Comparison of ENCODE assay signal across 21 mouse cellular contexts in the genomic region with DNA sequence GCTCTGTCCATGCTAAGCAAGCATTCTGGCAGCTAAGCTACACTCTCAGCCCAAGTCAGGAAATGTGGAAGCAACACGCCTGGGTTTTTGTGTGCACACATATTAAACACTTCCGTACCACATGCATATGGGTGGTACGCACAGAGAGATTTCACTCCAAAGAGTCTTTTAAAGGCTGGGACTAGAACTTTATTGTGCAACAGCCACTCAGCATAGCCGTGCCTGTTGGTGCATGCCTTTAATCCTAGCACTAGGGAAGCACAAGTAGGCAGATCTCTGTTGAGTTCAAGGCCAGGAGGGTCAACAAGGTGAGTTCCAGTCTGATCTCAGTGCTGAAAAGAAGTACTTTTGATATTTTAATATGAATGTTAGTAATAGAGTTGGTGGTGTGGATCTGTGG. TPM values are rescaled to one million over a fixed set of nuclear protein-coding genes. Genes with fewer than 3 reads are reported as not detected.
A peak's percentile ranks its signal among the peaks of the same experiment; 100 is the strongest.
DNase-seq lines count a peak whose midpoint lies in the region; ATAC-seq and TF ChIP-seq lines count a peak whose summit lies in the region.
"Had no signal": no experiment of that assay in that cellular context is flagged by ENCODE, and none has a peak within 500 bp of the region (broad histone marks: within the 10 kb centered on the region; RNA-seq: fewer than 3 reads in every experiment).

No protein-coding gene starts in this region.

- no peak for TF ChIP-seq EP300 in lung, postnatal 0 days (IDR thresholded peaks at IDR 0.05)
- TF ChIP-seq EP300 in stomach, postnatal 0 days (optimal IDR thresholded peaks at IDR 0.05) = no peak

- H3K27me3 ChIP-seq in lung, postnatal 0 days (replicated peaks; ENCODE audit: insufficient read depth, low read length) = no peaks in the 10 kb centered on the region
- no peaks in the 10 kb centered on the region for H3K27me3 ChIP-seq in stomach, embryonic 16.5 days (ENCODE audit: control insufficient read depth, insufficient read depth, low read length)
- H3K27me3 ChIP-seq in stomach, postnatal 0 days (ENCODE audit: control insufficient read depth, insufficient read depth, low read length) = no peaks in the 10 kb centered on the region
- H3K27me3 ChIP-seq in kidney, embryonic 14.5 days (ENCODE audit: control insufficient read depth, insufficient read depth, low read length) = no peaks in the 10 kb centered on the region
- H3K27me3 ChIP-seq: embryonic facial prominence, embryonic 13.5 days; embryonic facial prominence, embryonic 15.5 days; forebrain, embryonic 13.5 days; forebrain, embryonic 15.5 days had no signal

- peak; percentile 47 for ATAC-seq in lung, postnatal 0 days
- ATAC-seq in stomach, embryonic 16.5 days (ENCODE audit: insufficient read depth, low FRiP score) = no peak
- ATAC-seq in stomach, postnatal 0 days (ENCODE audit: low FRiP score, low TSS enrichment) = no peak
- no peak for ATAC-seq in kidney, embryonic 14.5 days (ENCODE audit: low FRiP score, low TSS enrichment)
- ATAC-seq: forebrain, embryonic 13.5 days; forebrain, embryonic 15.5 days had no signal

- no peak overlapping the region for H3K4me3 ChIP-seq in lung, postnatal 0 days (ENCODE audit: low read depth, low read length)
- no peak overlapping the region for H3K4me3 ChIP-seq in lung, adult 2 months (replicated peaks; ENCODE audit: extremely low read depth, low read depth, low read length)
- no peak overlapping the region for H3K4me3 ChIP-seq in stomach, embryonic 16.5 days (replicated peaks; ENCODE audit: low read length)
- H3K4me3 ChIP-seq in stomach, postnatal 0 days (ENCODE audit: low read depth, low read length) = no peak overlapping the region
- H3K4me3 ChIP-seq in kidney, embryonic 14.5 days (ENCODE audit: low read length) = no peak overlapping the region
- H3K4me3 ChIP-seq: embryonic facial prominence, embryonic 13.5 days; embryonic facial prominence, embryonic 15.5 days; erythroblast, embryonic 14.5 days; forebrain, embryonic 13.5 days; forebrain, embryonic 15.5 days had no signal

- no peaks in the 10 kb centered on the region for H3K4me1 ChIP-seq in lung, postnatal 0 days (ENCODE audit: insufficient read depth, low read depth, low read length)
- H3K4me1 ChIP-seq in lung, adult 2 months (ENCODE audit: control insufficient read depth, insufficient read depth, low read length) = no peaks in the 10 kb centered on the region
- H3K4me1 ChIP-seq in stomach, embryonic 16.5 days (ENCODE audit: control insufficient read depth, insufficient read depth, low read length) = no peaks in the 10 kb centered on the region
- no peaks in the 10 kb centered on the region for H3K4me1 ChIP-seq in stomach, postnatal 0 days (replicated peaks; ENCODE audit: control insufficient read depth, insufficient read depth)
- H3K4me1 ChIP-seq in kidney, embryonic 14.5 days (ENCODE audit: control insufficient read depth, insufficient read depth, low read length) = no peaks in the 10 kb centered on the region

- 57% methylated on average over 4 of the region's 4 CpGs for WGBS in lung, postnatal 0 days
- 76% methylated on average over 4 of the region's 4 CpGs for WGBS in lung, adult 2 months
- 80% methylated on average over 4 of the region's 4 CpGs for WGBS in stomach, embryonic 16.5 days
- 79% methylated on average over 4 of the region's 4 CpGs for WGBS in stomach, postnatal 0 days
- 92% methylated on average over 4 of the region's 4 CpGs for WGBS in kidney, embryonic 14.5 days

- no peak overlapping the region for H3K9ac ChIP-seq in lung, postnatal 0 days (replicated peaks; ENCODE audit: low read depth)
- no peak overlapping the region for H3K9ac ChIP-seq in stomach, embryonic 16.5 days (ENCODE audit: low read length)
- no peak overlapping the region for H3K9ac ChIP-seq in stomach, postnatal 0 days (ENCODE audit: low read length)
- no peak overlapping the region for H3K9ac ChIP-seq in kidney, embryonic 14.5 days (ENCODE audit: low read depth, low read length)
- H3K9ac ChIP-seq: embryonic facial prominence, embryonic 13.5 days; embryonic facial prominence, embryonic 15.5 days; forebrain, embryonic 13.5 days; forebrain, embryonic 15.5 days had no signal

- no peak for TF ChIP-seq CTCF in lung, postnatal 0 days (IDR thresholded peaks at IDR 0.05)
- TF ChIP-seq CTCF in lung, adult 2 months (IDR thresholded peaks at IDR 0.05; ENCODE audit: insufficient read depth, low read length) = no peak
- TF ChIP-seq CTCF in stomach, postnatal 0 days (IDR thresholded peaks at IDR 0.05; ENCODE audit: low read depth) = no peak

- TF ChIP-seq POLR2A in lung, adult 2 months (IDR thresholded peaks at IDR 0.05; ENCODE audit: borderline replicate concordance, extremely low read depth, low read depth, low read length) = no peak

- DNase-seq in lung, postnatal 0 days (ENCODE audit: low spot score) = peak; percentile 55
- no peak for DNase-seq in lung, adult 2 months
- DNase-seq in stomach, postnatal 0 days (ENCODE audit: low spot score) = no peak
- peak; percentile 60 for DNase-seq in lung, postnatal 36 days
- DNase-seq: adrenal gland, adult 2 months; adrenal gland, postnatal 10 days; adrenal gland, postnatal 25 days; cerebellum, adult 11 months; cerebellum, adult 18-20 months; cerebellum, adult 8-10 months; cerebellum, adult 9-11 months; cerebellum, postnatal 14 days; cerebellum, postnatal 36 days; embryo, embryonic 11 days had no signal

- no peak overlapping the region for H3K27ac ChIP-seq in lung, postnatal 0 days (ENCODE audit: low read length)
- peak overlapping the region; percentile 21; the same call in 1 of the 2 replicates for H3K27ac ChIP-seq in stomach, embryonic 16.5 days (ENCODE audit: low read length)
- no peak overlapping the region for H3K27ac ChIP-seq in stomach, postnatal 0 days (replicated peaks)
- no peak overlapping the region for H3K27ac ChIP-seq in kidney, embryonic 14.5 days (ENCODE audit: low read depth, low read length)
- H3K27ac ChIP-seq: embryonic facial prominence, embryonic 13.5 days; embryonic facial prominence, embryonic 15.5 days; forebrain, embryonic 13.5 days; forebrain, embryonic 15.5 days had no signal

- H3K9me3 ChIP-seq in lung, postnatal 0 days (ENCODE audit: low read length) = no peaks in the 10 kb centered on the region
- H3K9me3 ChIP-seq in stomach, embryonic 16.5 days (replicated peaks; ENCODE audit: control insufficient read depth, low read length) = no peaks in the 10 kb centered on the region
- no peaks in the 10 kb centered on the region for H3K9me3 ChIP-seq in stomach, postnatal 0 days (ENCODE audit: control insufficient read depth, low read length)
- no peaks in the 10 kb centered on the region for H3K9me3 ChIP-seq in kidney, embryonic 14.5 days (ENCODE audit: control insufficient read depth, low read length)
- H3K9me3 ChIP-seq: embryonic facial prominence, embryonic 13.5 days; embryonic facial prominence, embryonic 15.5 days; forebrain, embryonic 13.5 days; forebrain, embryonic 15.5 days had no signal

- no peak overlapping the region for H3K4me2 ChIP-seq in lung, postnatal 0 days (replicated peaks; ENCODE audit: low read depth, low read length)
- no peak overlapping the region for H3K4me2 ChIP-seq in stomach, embryonic 16.5 days (ENCODE audit: low read depth, low read length)
- H3K4me2 ChIP-seq in stomach, postnatal 0 days (replicated peaks; ENCODE audit: low read depth) = no peak overlapping the region
- no peak overlapping the region for H3K4me2 ChIP-seq in kidney, embryonic 14.5 days (replicated peaks; ENCODE audit: low read depth, low read length)
- H3K4me2 ChIP-seq: embryonic facial prominence, embryonic 13.5 days; embryonic facial prominence, embryonic 15.5 days; forebrain, embryonic 13.5 days; forebrain, embryonic 15.5 days had no signal

- no peaks in the 10 kb centered on the region for H3K36me3 ChIP-seq in lung, postnatal 0 days (ENCODE audit: insufficient read depth, low read length)
- H3K36me3 ChIP-seq in stomach, embryonic 16.5 days (ENCODE audit: control insufficient read depth, insufficient read depth, low read length) = no peaks in the 10 kb centered on the region
- no peaks in the 10 kb centered on the region for H3K36me3 ChIP-seq in stomach, postnatal 0 days (ENCODE audit: control insufficient read depth, insufficient read depth, low read length)
- H3K36me3 ChIP-seq in kidney, embryonic 14.5 days (ENCODE audit: control insufficient read depth, insufficient read depth, low read length) = no peaks in the 10 kb centered on the region
- H3K36me3 ChIP-seq: embryonic facial prominence, embryonic 13.5 days; embryonic facial prominence, embryonic 15.5 days; forebrain, embryonic 15.5 days had no signal

RNA-seq across cellular contexts. Expression of gene Dnah2, which starts 25.3 kb away (rescaled TPM):
- 1.3 and 2.2 TPM in 2 replicates for polyA plus RNA-seq in lung, postnatal 0 days (2015; fragmentation: Nextera tagmentation; extraction: Ambion mirVana)
- polyA plus RNA-seq in lung, adult 2 months (2012; rRNA removed) = 3.1 TPM in 2 replicates
- polyA plus RNA-seq in stomach, embryonic 16.5 days (2015; fragmentation: Nextera tagmentation; extraction: Ambion mirVana) = 0.54 and 0.69 TPM in 2 replicates
- polyA plus RNA-seq in stomach, postnatal 0 days (2015; fragmentation: Nextera tagmentation; extraction: Ambion mirVana) = 0.38 and 0.39 TPM in 2 replicates
- 0.87 and 1.5 TPM in 2 replicates for polyA plus RNA-seq in kidney, embryonic 14.5 days (2014; fragmentation: Nextera tagmentation; extraction: Ambion mirVana)
- polyA plus RNA-seq: erythroblast, embryonic 14.5 days had no signal

RNA-seq across cellular contexts. Expression of gene Efnb3, which starts 36.4 kb away (rescaled TPM):
- 0.80 and 1.0 TPM in 2 replicates for polyA plus RNA-seq in lung, postnatal 0 days (2015; fragmentation: Nextera tagmentation; extraction: Ambion mirVana)
- 0.88 and 1.0 TPM in 2 replicates for polyA plus RNA-seq in lung, adult 2 months (2012; rRNA removed)
- polyA plus RNA-seq in stomach, embryonic 16.5 days (2015; fragmentation: Nextera tagmentation; extraction: Ambion mirVana) = 7.2 and 7.3 TPM in 2 replicates
- polyA plus RNA-seq in stomach, postnatal 0 days (2015; fragmentation: Nextera tagmentation; extraction: Ambion mirVana) = 3.9 and 4.4 TPM in 2 replicates
- polyA plus RNA-seq in kidney, embryonic 14.5 days (2014; fragmentation: Nextera tagmentation; extraction: Ambion mirVana) = 3.9 and 9.0 TPM in 2 replicates

RNA-seq across cellular contexts. Expression of gene Wrap53, which starts 56.4 kb away (rescaled TPM):
- polyA plus RNA-seq in lung, postnatal 0 days (2015; fragmentation: Nextera tagmentation; extraction: Ambion mirVana) = 13.8 and 14.3 TPM in 2 replicates
- 11.9 and 15.0 TPM in 2 replicates for polyA plus RNA-seq in lung, adult 2 months (2012; rRNA removed)
- 19.3 and 21.6 TPM in 2 replicates for polyA plus RNA-seq in stomach, embryonic 16.5 days (2015; fragmentation: Nextera tagmentation; extraction: Ambion mirVana)
- 8.7 and 9.0 TPM in 2 replicates for polyA plus RNA-seq in stomach, postnatal 0 days (2015; fragmentation: Nextera tagmentation; extraction: Ambion mirVana)
- polyA plus RNA-seq in kidney, embryonic 14.5 days (2014; fragmentation: Nextera tagmentation; extraction: Ambion mirVana) = 26.9 and 31.9 TPM in 2 replicates

RNA-seq across cellular contexts. Expression of gene Trp53, which starts 56.5 kb away (rescaled TPM):
- 39.8 and 50.6 TPM in 2 replicates for polyA plus RNA-seq in lung, postnatal 0 days (2015; fragmentation: Nextera tagmentation; extraction: Ambion mirVana)
- polyA plus RNA-seq in lung, adult 2 months (2012; rRNA removed) = 66.8 and 75.0 TPM in 2 replicates
- polyA plus RNA-seq in stomach, embryonic 16.5 days (2015; fragmentation: Nextera tagmentation; extraction: Ambion mirVana) = 118 and 120 TPM in 2 replicates
- polyA plus RNA-seq in stomach, postnatal 0 days (2015; fragmentation: Nextera tagmentation; extraction: Ambion mirVana) = 45.0 and 51.4 TPM in 2 replicates
- polyA plus RNA-seq in kidney, embryonic 14.5 days (2014; fragmentation: Nextera tagmentation; extraction: Ambion mirVana) = 214 and 219 TPM in 2 replicates

Comparison
In these comparisons a context has a peak if more than half of its experiments do, and no peak if none do; other contexts are left out.
1. DNase-seq: peak in lung, postnatal 0 days (single experiment) and lung, postnatal 36 days (single experiment); none in lung, adult 2 months (single experiment) and stomach, postnatal 0 days (single experiment).